Mouse (Mus musculus): ENCODE measurements at regions not wholly inside any gene's neighbourhood (a gene's known extent, or its start where the extent isn't known, plus 50 kb on each side); places are given as distances from the start of the nearest gene placed in this dataset.

DNA sequence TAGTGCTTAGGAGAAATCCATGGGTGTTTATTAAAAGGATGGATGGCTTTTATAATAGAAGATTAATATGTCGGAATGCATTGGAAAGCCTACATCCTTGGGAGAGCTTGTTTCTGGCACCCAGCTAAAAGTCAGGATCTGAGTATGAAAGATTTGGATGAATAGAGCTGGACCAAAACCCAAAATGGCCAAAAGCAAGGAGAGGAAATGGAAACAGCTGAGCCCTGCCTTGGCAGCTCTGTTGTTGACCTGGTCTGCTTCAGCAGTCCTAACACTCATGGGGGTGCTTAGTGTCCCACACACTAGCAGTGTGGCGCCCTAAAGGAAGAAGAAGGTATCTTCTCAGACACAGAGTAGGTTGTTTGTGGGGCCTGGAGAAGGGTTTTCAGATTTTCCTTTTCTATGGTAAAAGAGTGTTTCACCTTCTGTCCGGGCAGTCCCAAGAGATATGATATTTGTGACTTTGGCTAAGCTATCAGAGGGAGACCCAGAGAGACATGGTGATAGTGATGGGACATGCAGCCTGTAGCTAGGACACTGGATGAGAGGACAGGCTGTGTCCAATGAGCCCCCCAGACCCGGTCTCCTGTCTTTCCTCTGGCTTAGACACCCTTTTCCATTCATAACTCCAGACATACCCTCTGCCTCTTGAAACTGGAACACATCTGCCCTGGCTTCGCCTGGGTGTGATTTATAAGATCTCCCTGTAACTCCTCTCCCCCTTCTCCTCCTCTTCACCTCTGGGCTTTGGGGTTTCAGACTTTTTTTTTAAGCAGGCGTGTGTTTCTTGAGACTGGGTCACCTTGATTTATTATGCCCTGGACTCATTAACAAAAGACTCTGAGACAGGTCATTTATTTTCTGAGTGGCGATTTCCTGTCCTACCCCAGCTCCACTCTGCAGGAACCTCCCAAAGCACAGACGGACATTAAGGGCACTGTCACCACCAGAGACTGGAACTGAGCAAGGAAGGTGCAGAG lies 70.9 kb upstream of the Boc start:
- TF ChIP-seq FLI1 (IDR thresholded peaks at IDR 0.05; ENCODE audit: low read length) (no peak), GATA1 (IDR thresholded peaks at IDR 0.05; ENCODE audit: borderline replicate concordance, low read length) (no peak)

Data from megakaryocyte, embryonic 14.5 days (primary cell).